Mouse (Mus musculus): ENCODE data around the gene Hrh1. TPM values are rescaled to one million over a fixed set of nuclear protein-coding genes. Genes with fewer than 3 reads are reported as not detected.

Gene Hrh1
- polyA plus RNA-seq, 1 experiment from 2014 or later: 0.05 TPM

- 0 out of 2 replicates have a peak, but pooled peaks cover 3% of the 10 kb centered on the region for H3K9me3 ChIP-seq
- peaks cover 23% of the 10 kb centered on the region for H3K27me3 ChIP-seq
- no peaks in the 10 kb centered on the region for H3K36me3 ChIP-seq
- H3K4me2 ChIP-seq: no peak overlapping the region
- no peak overlapping the region for H3K9ac ChIP-seq
- no peak for ATAC-seq (ENCODE audit: borderline replicate concordance, extremely low read depth, low FRiP score, low TSS enrichment)
- 87% methylated on average over 7 of the region's 7 CpGs for WGBS
- no peak overlapping the region for H3K27ac ChIP-seq
- H3K4me3 ChIP-seq: no peak overlapping the region
- H3K4me1 ChIP-seq: peaks cover 9% of the 10 kb centered on the region; the same call in 1 of the 2 replicates
Observed at GRCm38 (mm10) chr6:114407049-114407448, 9.3 kb downstream of the Hrh1 start.

GRCm38 (mm10) chr6:114408278-114408677 is 10.5 kb downstream of the Hrh1 start:
- peaks cover 22% of the 10 kb centered on the region for H3K27me3 ChIP-seq
- H3K4me2 ChIP-seq: no peak overlapping the region
- WGBS: 32% methylated on average over 17 of the region's 17 CpGs
- no peaks in the 10 kb centered on the region for H3K36me3 ChIP-seq
- no peak overlapping the region for H3K9ac ChIP-seq
- no peak for ATAC-seq (ENCODE audit: borderline replicate concordance, extremely low read depth, low FRiP score, low TSS enrichment)
- no peak overlapping the region for H3K4me3 ChIP-seq
- H3K4me1 ChIP-seq: peaks cover 9% of the 10 kb centered on the region; the same call in 1 of the 2 replicates
- H3K9me3 ChIP-seq: no peaks in the 10 kb centered on the region
- H3K27ac ChIP-seq: no peak overlapping the region

GRCm38 (mm10) chr6:114411913-114412312 is 14.2 kb downstream of the Hrh1 start:
- Histone ChIP-seq H3K27me3 (peaks cover 22% of the 10 kb centered on the region), H3K9ac (no peak overlapping the region), H3K4me3 (no peak overlapping the region), H3K36me3 (no peaks in the 10 kb centered on the region), H3K4me1 (no peaks in the 10 kb centered on the region), H3K9me3 (no peaks in the 10 kb centered on the region), H3K4me2 (no peak overlapping the region), H3K27ac (no peak overlapping the region)
- ATAC-seq (ENCODE audit: borderline replicate concordance, extremely low read depth, low FRiP score, low TSS enrichment): no peak
- WGBS: 51% methylated on average over 8 of the region's 8 CpGs

- H3K36me3 ChIP-seq: no peaks in the 10 kb centered on the region
- peaks cover 2% of the 10 kb centered on the region; the same call in 1 of the 2 replicates for H3K4me1 ChIP-seq
- no peak overlapping the region for H3K9ac ChIP-seq
- WGBS: 54% methylated on average over 8 of the region's 8 CpGs
- peaks cover 4% of the 10 kb centered on the region; the same call in 1 of the 2 replicates for H3K27me3 ChIP-seq
- H3K4me2 ChIP-seq: no peak overlapping the region
- no peaks in the 10 kb centered on the region for H3K9me3 ChIP-seq
- ATAC-seq (ENCODE audit: borderline replicate concordance, extremely low read depth, low FRiP score, low TSS enrichment): no peak
- no peak overlapping the region for H3K27ac ChIP-seq
- H3K4me3 ChIP-seq: no peak overlapping the region
Observed at GRCm38 (mm10) chr6:114414510-114414909, 16.8 kb downstream of the Hrh1 start.

GRCm38 (mm10) chr6:114418037-114418436 is 20.3 kb downstream of the Hrh1 start:
- peak; percentile 53; the same call in 1 of the 2 replicates for ATAC-seq (ENCODE audit: borderline replicate concordance, extremely low read depth, low FRiP score, low TSS enrichment)
- 45% methylated on average over 2 of the region's 2 CpGs for WGBS
- Histone ChIP-seq H3K4me2 (no peak overlapping the region), H3K9ac (no peak overlapping the region), H3K4me3 (no peak overlapping the region), H3K4me1 (peaks cover 2% of the 10 kb centered on the region; the same call in 1 of the 2 replicates), H3K27ac (no peak overlapping the region), H3K9me3 (no peaks in the 10 kb centered on the region), H3K36me3 (no peaks in the 10 kb centered on the region), H3K27me3 (peaks cover 8% of the 10 kb centered on the region)

GRCm38 (mm10) chr6:114421061-114421460 is 23.3 kb downstream of the Hrh1 start:
- Histone ChIP-seq H3K27me3 (peaks cover 8% of the 10 kb centered on the region), H3K4me2 (no peak overlapping the region), H3K36me3 (no peaks in the 10 kb centered on the region), H3K4me3 (no peak overlapping the region), H3K27ac (no peak overlapping the region), H3K9me3 (no peaks in the 10 kb centered on the region), H3K9ac (no peak overlapping the region), H3K4me1 (peaks cover 2% of the 10 kb centered on the region; the same call in 1 of the 2 replicates)
- ATAC-seq (ENCODE audit: borderline replicate concordance, extremely low read depth, low FRiP score, low TSS enrichment): no peak

- peaks cover 2% of the 10 kb centered on the region; the same call in 1 of the 2 replicates for H3K4me1 ChIP-seq
- no peak for ATAC-seq (ENCODE audit: borderline replicate concordance, extremely low read depth, low FRiP score, low TSS enrichment)
Observed at GRCm38 (mm10) chr6:114423051-114423676, 25.4 kb downstream of the Hrh1 start.

GRCm38 (mm10) chr6:114425343-114425742 is 27.6 kb downstream of the Hrh1 start:
- H3K9ac ChIP-seq: no peak overlapping the region
- H3K9me3 ChIP-seq: no peaks in the 10 kb centered on the region
- no peaks in the 10 kb centered on the region for H3K36me3 ChIP-seq
- no peak overlapping the region for H3K4me2 ChIP-seq
- H3K4me3 ChIP-seq: no peak overlapping the region
- H3K27ac ChIP-seq: no peak overlapping the region
- H3K27me3 ChIP-seq: no peaks in the 10 kb centered on the region; the same call in 1 of the 2 replicates
- ATAC-seq (ENCODE audit: borderline replicate concordance, extremely low read depth, low FRiP score, low TSS enrichment): no peak
- no peaks in the 10 kb centered on the region for H3K4me1 ChIP-seq
- WGBS: 12% methylated on average over 5 of the region's 5 CpGs

More at GRCm38 (mm10) chr6:114423051-114423676, 25.4 kb downstream of the Hrh1 start:
- H3K27me3 ChIP-seq: peaks cover 8% of the 10 kb centered on the region
- H3K9me3 ChIP-seq: no peaks in the 10 kb centered on the region
- no peak overlapping the region for H3K4me2 ChIP-seq
- no peak overlapping the region for H3K27ac ChIP-seq
- H3K9ac ChIP-seq: no peak overlapping the region
- H3K4me3 ChIP-seq: no peak overlapping the region
- WGBS: 62% methylated on average over 9 of the region's 9 CpGs
- no peaks in the 10 kb centered on the region for H3K36me3 ChIP-seq

GRCm38 (mm10) chr6:114427641-114428040 is 29.9 kb downstream of the Hrh1 start:
- no peak overlapping the region for H3K27ac ChIP-seq
- no peak overlapping the region for H3K4me2 ChIP-seq
- WGBS: 89% methylated on average over 13 of the region's 13 CpGs
- H3K9ac ChIP-seq: no peak overlapping the region
- H3K9me3 ChIP-seq: no peaks in the 10 kb centered on the region
- H3K27me3 ChIP-seq: no peaks in the 10 kb centered on the region
- ATAC-seq (ENCODE audit: borderline replicate concordance, extremely low read depth, low FRiP score, low TSS enrichment): no peak
- H3K36me3 ChIP-seq: no peaks in the 10 kb centered on the region
- no peaks in the 10 kb centered on the region for H3K4me1 ChIP-seq
- H3K4me3 ChIP-seq: no peak overlapping the region

GRCm38 (mm10) chr6:114428831-114429230 is 31.1 kb downstream of the Hrh1 start:
- no peak overlapping the region for H3K9ac ChIP-seq
- no peak overlapping the region for H3K4me2 ChIP-seq
- no peaks in the 10 kb centered on the region for H3K9me3 ChIP-seq
- H3K4me3 ChIP-seq: no peak overlapping the region
- H3K4me1 ChIP-seq: no peaks in the 10 kb centered on the region
- H3K27me3 ChIP-seq: no peaks in the 10 kb centered on the region
- WGBS: 57% methylated on average over 16 of the region's 16 CpGs
- no peak overlapping the region for H3K27ac ChIP-seq
- H3K36me3 ChIP-seq: no peaks in the 10 kb centered on the region
- ATAC-seq (ENCODE audit: borderline replicate concordance, extremely low read depth, low FRiP score, low TSS enrichment): no peak; the same call in 1 of the 2 replicates

GRCm38 (mm10) chr6:114432591-114432990 is 34.9 kb downstream of the Hrh1 start:
- no peaks in the 10 kb centered on the region for H3K4me1 ChIP-seq
- no peak overlapping the region for H3K9ac ChIP-seq
- no peak overlapping the region for H3K27ac ChIP-seq
- H3K27me3 ChIP-seq: no peaks in the 10 kb centered on the region
- no peak overlapping the region for H3K4me2 ChIP-seq
- H3K9me3 ChIP-seq: no peaks in the 10 kb centered on the region
- 28% methylated on average over 3 of the region's 3 CpGs for WGBS
- H3K36me3 ChIP-seq: no peaks in the 10 kb centered on the region
- no peak for ATAC-seq (ENCODE audit: borderline replicate concordance, extremely low read depth, low FRiP score, low TSS enrichment)
- H3K4me3 ChIP-seq: no peak overlapping the region

GRCm38 (mm10) chr6:114434524-114434923 is 36.8 kb downstream of the Hrh1 start:
- Histone ChIP-seq H3K27me3 (no peaks in the 10 kb centered on the region), H3K9me3 (peaks cover 2% of the 10 kb centered on the region; the same call in 1 of the 2 replicates), H3K4me1 (no peaks in the 10 kb centered on the region), H3K4me3 (no peak overlapping the region), H3K4me2 (no peak overlapping the region), H3K9ac (no peak overlapping the region), H3K27ac (no peak overlapping the region), H3K36me3 (no peaks in the 10 kb centered on the region)
- 75% methylated on average over 5 of the region's 5 CpGs for WGBS
- ATAC-seq (ENCODE audit: borderline replicate concordance, extremely low read depth, low FRiP score, low TSS enrichment): no peak

Data from lung, embryonic 15.5 days (tissue).